Mouse (Mus musculus): ENCODE measurements around the gene Lipn. TPM values are rescaled to one million over a fixed set of nuclear protein-coding genes. Genes with fewer than 3 reads are reported as not detected.

The Lipn gene
- total RNA-seq, 2 experiments from 2014 or later: not detected

Other genes starting within 250 kb of the Lipn start
- gene Lipf, start 106.2 kb upstream of the Lipn start, total RNA-seq (2015): not detected in 2 replicates
- gene Lipf, start 106.2 kb upstream of the Lipn start, total RNA-seq (2017): not detected in 2 replicates
- not detected in 2 replicates for gene Lipk, start 59.1 kb upstream of the Lipn start, total RNA-seq (2015)
- gene Lipk, start 59.1 kb upstream of the Lipn start, total RNA-seq (2017): not detected in 2 replicates
- not detected in 2 replicates for gene Lipm, start 33.6 kb downstream of the Lipn start, total RNA-seq (2015)
- not detected in 2 replicates for gene Lipm, start 33.6 kb downstream of the Lipn start, total RNA-seq (2017)
- gene Ankrd22, start 98.7 kb downstream of the Lipn start, total RNA-seq (2015): 23.3 and 30.5 TPM in 2 replicates
- 14.3 and 24.6 TPM in 2 replicates for gene Ankrd22, start 98.7 kb downstream of the Lipn start, total RNA-seq (2017)
- gene Stambpl1, start 124.9 kb downstream of the Lipn start, total RNA-seq (2015): 29.4 and 32.4 TPM in 2 replicates
- gene Stambpl1, start 124.9 kb downstream of the Lipn start, total RNA-seq (2017): 22.0 and 24.0 TPM in 2 replicates
- 5.4 and 6.4 TPM in 2 replicates for gene Acta2, start 188.2 kb downstream of the Lipn start, total RNA-seq (2015)
- 3.7 and 4.7 TPM in 2 replicates for gene Acta2, start 188.2 kb downstream of the Lipn start, total RNA-seq (2017)
- gene Fas, start 223.3 kb downstream of the Lipn start, total RNA-seq (2015): 20.5 and 37.5 TPM in 2 replicates
- 25.1 and 29.8 TPM in 2 replicates for gene Fas, start 223.3 kb downstream of the Lipn start, total RNA-seq (2017)

All from megakaryocyte, adult 5-6 weeks (primary cell).